Mouse (Mus musculus) gastrocnemius, adult 2 months (tissue): ENCODE measurements around the gene Cebpzos. TPM values are rescaled to one million over a fixed set of nuclear protein-coding genes. Genes with fewer than 3 reads are reported as not detected.

ENCODE experiments used
- DNase-seq: peaks from one replicate; pipeline ENCODE4 v3.0.0; 2022
- H3K27ac ChIP-seq: fragments of 200-600 bp; 2 replicates; pipeline ENCODE4 v1.8.1; 2022; ENCODE audit warnings: mild to moderate bottlenecking
- H3K4me3 ChIP-seq: fragments of 200-600 bp; 2 replicates; pipeline ENCODE4 v1.8.1; 2022; ENCODE audit warnings: mild to moderate bottlenecking, moderate library complexity
- CTCF ChIP-seq: fragments of 200-600 bp; IDR thresholded peaks from 2 replicates; pipeline ENCODE4 v1.8.1; 2022; ENCODE audit warnings: antibody characterized with exemption, mild to moderate bottlenecking, moderate library complexity
- intact Hi-C: fragments of 180-260 bp; cut with DNase I; formaldehyde crosslinking; loops from one replicate; pipeline ENCODE4 v1.15.1; 2025
- total RNA-seq, 2 experiments: library from RNA; stranded (reverse); gene quantifications; 2 replicates each; pipeline ENCODE4 v1.2.3; 2021

Gene Cebpzos
- total RNA-seq, 2 experiments from 2014 or later: 36.5 to 48.7 TPM

- no peak within 1 kb of the TSS for H3K4me3 ChIP-seq
- DNase-seq: no peak
- no peak for TF ChIP-seq CTCF
- intact Hi-C loops: no loop called here
- H3K27ac ChIP-seq: no peak within 1 kb of the TSS
Measured at GRCm38 (mm10) chr17:78906892-78907291, 9.4 kb upstream of the Cebpzos start, which contains the start of gene Sult6b1. Gene Sult6b1, minus strand, starts transcription at chr17:78906992.

GRCm38 (mm10) chr17:78909374-78909773 lies 6.9 kb upstream of the Cebpzos start:
- Histone ChIP-seq H3K27ac (no peak overlapping the region), H3K4me3 (no peak overlapping the region)
- intact Hi-C loops: no loop called here
- no peak for TF ChIP-seq CTCF
- no peak for DNase-seq

GRCm38 (mm10) chr17:78912861-78913281 lies 3.4 kb upstream of the Cebpzos start:
- Histone ChIP-seq H3K4me3 (peak overlapping the region; percentile 56), H3K27ac (no peak overlapping the region)
- TF ChIP-seq CTCF: no peak
- no peak for DNase-seq
- intact Hi-C loops: no loop called here

GRCm38 (mm10) chr17:78913921-78914320 lies 2.4 kb upstream of the Cebpzos start:
- DNase-seq: no peak
- H3K4me3 ChIP-seq: no peak overlapping the region
- no peak for TF ChIP-seq CTCF
- intact Hi-C loops: no loop called here
- no peak overlapping the region for H3K27ac ChIP-seq

- Histone ChIP-seq H3K4me3 (peak overlapping the region; percentile 75), H3K27ac (peak overlapping the region; percentile 92)
- no peak for TF ChIP-seq CTCF
- DNase-seq: no peak
- intact Hi-C loops: loop anchor here (2.0 to 5.0 kb wide), 2 partner anchors 21 to 78 kb away; partner anchors contain the start of genes Cebpz, Gpatch11, Heatr5b and Ndufaf7
Measured at GRCm38 (mm10) chr17:78915772-78916171, 528 bp upstream of the Cebpzos start.

GRCm38 (mm10) chr17:78916899-78917298 lies 599 bp downstream of the Cebpzos start:
- intact Hi-C loops: loop anchor here (2.0 to 5.0 kb wide), 2 partner anchors 20 to 80 kb away; partner anchors contain the start of genes Cebpz, Gpatch11, Heatr5b and Ndufaf7
- DNase-seq: no peak
- no peak for TF ChIP-seq CTCF
- peak overlapping the region; percentile 75 for H3K4me3 ChIP-seq
- peak overlapping the region; percentile 92 for H3K27ac ChIP-seq

GRCm38 (mm10) chr17:78917696-78918095 lies 1.4 kb downstream of the Cebpzos start:
- Histone ChIP-seq H3K4me3 (peak overlapping the region; percentile 75), H3K27ac (no peak overlapping the region)
- no peak for DNase-seq
- no peak for TF ChIP-seq CTCF
- intact Hi-C loops: loop anchor here (2.0 to 5.0 kb wide), 2 partner anchors 19 to 80 kb away; partner anchors contain the start of genes Cebpz, Gpatch11, Heatr5b and Ndufaf7

- Histone ChIP-seq H3K27ac (no peak overlapping the region), H3K4me3 (peak overlapping the region; percentile 99)
- TF ChIP-seq CTCF: no peak
- intact Hi-C loops: loop anchor here (2.0 to 10.0 kb wide), 2 partner anchors 19 to 919 kb away; partner anchors contain the start of gene Cebpzos
- DNase-seq: no peak
Measured at GRCm38 (mm10) chr17:78935857-78936256, 19.6 kb downstream of the Cebpzos start.

- DNase-seq: peak; percentile 98
- no peak for TF ChIP-seq CTCF
- intact Hi-C loops: loop anchor here (2.0 to 10.0 kb wide), 2 partner anchors 20 to 918 kb away; partner anchors contain the start of gene Cebpzos
- Histone ChIP-seq H3K27ac (peak within 1 kb of the TSS; percentile 89), H3K4me3 (peak within 1 kb of the TSS; percentile 99)
Measured at GRCm38 (mm10) chr17:78936466-78937228, 20.3 kb downstream of the Cebpzos start, which contains the start of the genes Cebpz and Ndufaf7. Gene Cebpz, minus strand, starts transcription at chr17:78937066. Gene Ndufaf7, plus strand, starts transcription at chr17:78937136.

- peak overlapping the region; percentile 99 for H3K4me3 ChIP-seq
- DNase-seq: peak; percentile 17
- TF ChIP-seq CTCF: no peak
- intact Hi-C loops: loop anchor here (2.0 to 10.0 kb wide), 2 partner anchors 21 to 917 kb away; partner anchors contain the start of gene Cebpzos
- peak overlapping the region; percentile 89 for H3K27ac ChIP-seq
Measured at GRCm38 (mm10) chr17:78937229-78937853, 21.0 kb downstream of the Cebpzos start.

GRCm38 (mm10) chr17:78938927-78939326 lies 22.6 kb downstream of the Cebpzos start:
- DNase-seq: no peak
- intact Hi-C loops: loop anchor here (10.0 kb wide), 1 partner anchor 916 kb away; no protein-coding TSS in a partner anchor

GRCm38 (mm10) chr17:78942579-78942978 lies 26.3 kb downstream of the Cebpzos start:
- intact Hi-C loops: no loop called here
- DNase-seq: no peak
- no peak overlapping the region for H3K27ac ChIP-seq
- no peak for TF ChIP-seq CTCF
- H3K4me3 ChIP-seq: no peak overlapping the region

More at GRCm38 (mm10) chr17:78938927-78939326, 22.6 kb downstream of the Cebpzos start:
- Histone ChIP-seq H3K4me3 (no peak overlapping the region), H3K27ac (no peak overlapping the region)
- TF ChIP-seq CTCF: no peak
